Comparison of ENCODE assay signal across 9 mouse cellular contexts in genomic region chr12:113276355-113276942, GRCm38 (mm10).
DNase-seq lines count a peak whose midpoint lies in the region; ATAC-seq lines count a peak whose summit lies in the region.
"Had no signal": no experiment of that assay in that cellular context is flagged by ENCODE, and none has a peak within 500 bp of the region (broad histone marks: within the 10 kb centered on the region; RNA-seq: fewer than 3 reads in every experiment).

No protein-coding gene starts in this region.

- H3K27me3 ChIP-seq in lung, embryonic 15.5 days = no peaks in the 10 kb centered on the region
- H3K27me3 ChIP-seq in limb, embryonic 12.5 days = no peaks in the 10 kb centered on the region
- H3K27me3 ChIP-seq in stomach, embryonic 14.5 days (ENCODE audit: control insufficient read depth, insufficient read depth, low read length) = no peaks in the 10 kb centered on the region

- no peak overlapping the region for H3K4me2 ChIP-seq in lung, embryonic 15.5 days
- no peak overlapping the region for H3K4me2 ChIP-seq in limb, embryonic 12.5 days
- H3K4me2 ChIP-seq in stomach, embryonic 14.5 days (replicated peaks; ENCODE audit: low read depth, low read length) = no peak overlapping the region

- no peaks in the 10 kb centered on the region for H3K36me3 ChIP-seq in lung, embryonic 15.5 days
- H3K36me3 ChIP-seq in limb, embryonic 12.5 days = no peaks in the 10 kb centered on the region
- H3K36me3 ChIP-seq in stomach, embryonic 14.5 days (ENCODE audit: control insufficient read depth, insufficient read depth, low read length) = no peaks in the 10 kb centered on the region

- no peak overlapping the region for H3K27ac ChIP-seq in lung, embryonic 15.5 days
- no peak overlapping the region for H3K27ac ChIP-seq in limb, embryonic 12.5 days
- no peak overlapping the region for H3K27ac ChIP-seq in stomach, embryonic 14.5 days (ENCODE audit: low read length)

- H3K4me1 ChIP-seq in lung, embryonic 15.5 days = no peaks in the 10 kb centered on the region
- no peaks in the 10 kb centered on the region for H3K4me1 ChIP-seq in limb, embryonic 12.5 days (replicated peaks)
- no peaks in the 10 kb centered on the region for H3K4me1 ChIP-seq in stomach, embryonic 14.5 days (ENCODE audit: control insufficient read depth, insufficient read depth, low read length)

- no peaks in the 10 kb centered on the region for H3K9me3 ChIP-seq in lung, embryonic 15.5 days
- H3K9me3 ChIP-seq in limb, embryonic 12.5 days = no peaks in the 10 kb centered on the region
- no peaks in the 10 kb centered on the region for H3K9me3 ChIP-seq in stomach, embryonic 14.5 days (ENCODE audit: control insufficient read depth, low read depth, low read length)

- DNase-seq in cerebellum, postnatal 14 days = no peak
- no peak for DNase-seq in lung, postnatal 14 days
- DNase-seq in thymus, adult 18-20 months = no peak
- no peak for DNase-seq in adrenal gland, adult 2 months
- DNase-seq: kidney, postnatal 25 days had no signal

- 73% methylated on average over 1 of the region's 1 CpGs for WGBS in lung, embryonic 15.5 days
- 81% methylated on average over 1 of the region's 1 CpGs for WGBS in limb, embryonic 12.5 days
- 81% methylated on average over 1 of the region's 1 CpGs for WGBS in stomach, embryonic 14.5 days

- H3K9ac ChIP-seq in lung, embryonic 15.5 days = no peak overlapping the region
- no peak overlapping the region for H3K9ac ChIP-seq in limb, embryonic 12.5 days (replicated peaks)
- no peak overlapping the region for H3K9ac ChIP-seq in stomach, embryonic 14.5 days (replicated peaks; ENCODE audit: low read depth, low read length)

- ATAC-seq in cerebellum, adult (ENCODE audit: insufficient number of reproducible peaks, low FRiP score, low TSS enrichment) = 0 out of 2 replicates have a peak, but pooled peaks have one; percentile 23
- ATAC-seq in lung, embryonic 15.5 days (ENCODE audit: borderline replicate concordance, extremely low read depth, low FRiP score, low TSS enrichment) = peak; percentile 25; the same call in 1 of the 2 replicates
- peak; percentile 18; the same call in 1 of the 2 replicates for ATAC-seq in limb, embryonic 12.5 days (ENCODE audit: insufficient number of reproducible peaks, insufficient read depth, low FRiP score, low TSS enrichment, low read depth)
- peak; percentile 33; the same call in 1 of the 2 replicates for ATAC-seq in stomach, embryonic 14.5 days (ENCODE audit: insufficient number of reproducible peaks, insufficient read depth, low FRiP score, low read depth)

- H3K4me3 ChIP-seq in lung, embryonic 15.5 days = no peak overlapping the region
- H3K4me3 ChIP-seq in limb, embryonic 12.5 days (replicated peaks) = no peak overlapping the region
- H3K4me3 ChIP-seq in stomach, embryonic 14.5 days (ENCODE audit: low read depth, low read length) = no peak overlapping the region
